Mouse (Mus musculus) urinary bladder, adult 18-20 months (tissue): Measurements from ENCODE around the gene Trmt61a.

ENCODE experiments used
- DNase-seq, 2 experiments: peaks; one replicate each; pipeline ENCODE4 v3.0.0; 2022; ENCODE audit warnings: low spot score in 2 of 2, mixed read lengths in 2 of 2

Trmt61a gene

GRCm38 (mm10) chr12:111732921-111733320, 55.0 kb downstream of the Trmt61a start:
- no peak for DNase-seq
